In genomic region chr4:8431032-8431332, GRCm38 (mm10) we compare ENCODE assay signal across 17 mouse cellular contexts.
"Had no signal": no experiment of that assay in that cellular context is flagged by ENCODE, and none has a peak within 500 bp of the region (broad histone marks: within the 10 kb centered on the region; RNA-seq: fewer than 3 reads in every experiment).

No protein-coding gene starts in this region.

- H3K4me1 ChIP-seq: limb, embryonic 15.5 days; liver, embryonic 12.5 days; midbrain, embryonic 13.5 days; stomach, embryonic 15.5 days had no signal

- DNase-seq: kidney, adult 2 months; kidney, postnatal 36 days; layer of hippocampus, postnatal 36 days; lung, embryonic 14.5 days; lung, postnatal 10 days; lung, postnatal 4 days; retina, postnatal 1 day; right cerebral cortex, postnatal 4 days; spleen, adult 18-20 months; thymus, adult 2 months; thymus, postnatal 25 days had no signal

- H3K4me2 ChIP-seq: limb, embryonic 15.5 days; liver, embryonic 12.5 days; lung, embryonic 14.5 days; midbrain, embryonic 13.5 days; neural tube, embryonic 12.5 days; stomach, embryonic 15.5 days had no signal

- H3K27ac ChIP-seq: limb, embryonic 15.5 days; liver, embryonic 12.5 days; midbrain, embryonic 13.5 days; neural tube, embryonic 12.5 days; stomach, embryonic 15.5 days had no signal

- H3K9ac ChIP-seq: limb, embryonic 15.5 days; liver, embryonic 12.5 days; lung, embryonic 14.5 days; midbrain, embryonic 13.5 days; neural tube, embryonic 12.5 days; stomach, embryonic 15.5 days had no signal

- H3K36me3 ChIP-seq: limb, embryonic 15.5 days; liver, embryonic 12.5 days; midbrain, embryonic 13.5 days; neural tube, embryonic 12.5 days; stomach, embryonic 15.5 days had no signal

- ATAC-seq: liver, embryonic 12.5 days; midbrain, embryonic 13.5 days had no signal

- H3K9me3 ChIP-seq: limb, embryonic 15.5 days; liver, embryonic 12.5 days; midbrain, embryonic 13.5 days; neural tube, embryonic 12.5 days; stomach, embryonic 15.5 days had no signal

- H3K27me3 ChIP-seq: limb, embryonic 15.5 days; liver, embryonic 12.5 days; midbrain, embryonic 13.5 days; neural tube, embryonic 12.5 days; stomach, embryonic 15.5 days had no signal

- H3K4me3 ChIP-seq: limb, embryonic 15.5 days; liver, embryonic 12.5 days; midbrain, embryonic 13.5 days; myocyte; neural tube, embryonic 12.5 days; stomach, embryonic 15.5 days had no signal
